Mouse (Mus musculus) hindlimb bud, embryonic 11.5 days (tissue): ENCODE measurements around the gene Mtmr14.

Source experiments
- DNase-seq: peaks from one replicate; pipeline ENCODE4 v3.0.0-alpha.2; 2012; ENCODE audit warnings: low read depth, low spot score; ENCODE audit errors: extremely low spot score

Gene Mtmr14

GRCm38 (mm10) chr6:113237542-113238270, at the start of gene Mtmr14:
TSS of gene Mtmr14 (plus strand) at chr6:113237843.
- DNase-seq: peak; percentile 78

- DNase-seq: peak; percentile 22
These were observed 43.7 kb upstream of the Mtmr14 start for GRCm38 (mm10) chr6:113193765-113194460.

- DNase-seq: no peak
These were observed 43.2 kb upstream of the Mtmr14 start for GRCm38 (mm10) chr6:113194517-113194840.

GRCm38 (mm10) chr6:113194841-113195595, 42.6 kb upstream of the Mtmr14 start, which contains the start of gene Lhfpl4:
TSS of gene Lhfpl4 (minus strand) at chr6:113195384.
- DNase-seq: no peak

GRCm38 (mm10) chr6:113195596-113195992, 42.0 kb upstream of the Mtmr14 start:
- DNase-seq: no peak

- DNase-seq: no peak
These were observed 21.4 kb upstream of the Mtmr14 start for GRCm38 (mm10) chr6:113216280-113216679.

GRCm38 (mm10) chr6:113225798-113226197, 11.8 kb upstream of the Mtmr14 start:
- DNase-seq: no peak

- DNase-seq: no peak
These were observed 10.9 kb upstream of the Mtmr14 start for GRCm38 (mm10) chr6:113226705-113227104.

- no peak for DNase-seq
These were observed 2.5 kb upstream of the Mtmr14 start for GRCm38 (mm10) chr6:113235141-113235540.

GRCm38 (mm10) chr6:113238442-113238841, 799 bp downstream of the Mtmr14 start:
- no peak for DNase-seq

- DNase-seq: no peak
These were observed 5.1 kb downstream of the Mtmr14 start for GRCm38 (mm10) chr6:113242753-113243152.

- no peak for DNase-seq
These were observed 7.9 kb downstream of the Mtmr14 start for GRCm38 (mm10) chr6:113245585-113245984.

GRCm38 (mm10) chr6:113250786-113251185, 13.1 kb downstream of the Mtmr14 start:
- DNase-seq: no peak

GRCm38 (mm10) chr6:113251921-113252320, 14.3 kb downstream of the Mtmr14 start:
- DNase-seq: no peak

- DNase-seq: no peak
These were observed 17.3 kb downstream of the Mtmr14 start for GRCm38 (mm10) chr6:113254899-113255298.

GRCm38 (mm10) chr6:113261174-113261858, 23.7 kb downstream of the Mtmr14 start:
- DNase-seq: no peak

- DNase-seq: no peak
These were observed 25.9 kb downstream of the Mtmr14 start for GRCm38 (mm10) chr6:113263531-113263930.

- no peak for DNase-seq
These were observed 26.8 kb downstream of the Mtmr14 start for GRCm38 (mm10) chr6:113264429-113264828.

GRCm38 (mm10) chr6:113266996-113267655, 29.5 kb downstream of the Mtmr14 start:
- no peak for DNase-seq

- DNase-seq: no peak
These were observed 30.3 kb downstream of the Mtmr14 start for GRCm38 (mm10) chr6:113267988-113268387.

- no peak for DNase-seq
These were observed 34.7 kb downstream of the Mtmr14 start for GRCm38 (mm10) chr6:113272365-113272764.
